Mouse (Mus musculus) heart, embryonic 15.5 days (tissue): ENCODE data around the gene Snapc4. TPM values are rescaled to one million over a fixed set of nuclear protein-coding genes. Genes with fewer than 3 reads are reported as not detected.

Source experiments
- ATAC-seq: fragments of 200-750 bp; cut with Nextera tagmentation; replicated peaks from 2 replicates; pipeline ENCODE4 v1.8.0; 2017; ENCODE audit warnings: low read depth, moderate TSS enrichment; ENCODE audit not compliant: insufficient number of reproducible peaks, insufficient read depth, low FRiP score
- H3K27ac ChIP-seq: fragments of 300-500 bp; sonication (generic); 2 replicates; pipeline ENCODE4 v1.5.1; 2015; ENCODE audit warnings: mild to moderate bottlenecking, inconsistent platforms
- H3K27me3 ChIP-seq: fragments of 300-500 bp; sonication (generic); 2 replicates; pipeline ENCODE4 v1.6.1; 2015; ENCODE audit warnings: inconsistent platforms
- H3K36me3 ChIP-seq: fragments of 300-500 bp; sonication (generic); 2 replicates; pipeline ENCODE4 v1.6.1; 2015; ENCODE audit warnings: mild to moderate bottlenecking, inconsistent platforms
- H3K4me1 ChIP-seq: fragments of 300-500 bp; sonication (generic); replicated peaks from 2 replicates; pipeline ENCODE4 v1.6.1; 2015; ENCODE audit warnings: inconsistent platforms
- H3K4me2 ChIP-seq: fragments of 300-500 bp; sonication (generic); 2 replicates; pipeline ENCODE4 v1.6.1; 2015; ENCODE audit warnings: inconsistent platforms, mild to moderate bottlenecking, moderate library complexity
- H3K4me3 ChIP-seq: fragments of 300-500 bp; sonication (generic); 2 replicates; pipeline ENCODE4 v1.5.1; 2015; ENCODE audit warnings: mild to moderate bottlenecking, inconsistent platforms
- H3K9ac ChIP-seq: fragments of 300-500 bp; sonication (generic); 2 replicates; pipeline ENCODE4 v1.6.1; 2015; ENCODE audit warnings: mild to moderate bottlenecking, inconsistent platforms
- H3K9me3 ChIP-seq: fragments of 300-500 bp; sonication (generic); replicated peaks from 2 replicates; pipeline ENCODE4 v1.6.1; 2016; ENCODE audit warnings: inconsistent platforms
- WGBS: fragments of 180-500 bp; shearing (Covaris S2); methylation state at CpG from one replicate; pipeline ENCODE4 v1.1.7; 2015; ENCODE audit warnings: mixed read lengths; 5-methylcytosine and 5-hydroxymethylcytosine counted together
- polyA plus RNA-seq: library from polyadenylated mRNA; unstranded; fragments of >200 nt; fragmentation: Nextera tagmentation; extraction: Ambion mirVana; gene quantifications from 2 replicates; pipeline ENCODE4 v1.2.1, GENCODE M21; 2015

Gene Snapc4
- polyA plus RNA-seq, 1 experiment from 2014 or later, result 16.8 TPM

- ATAC-seq, result no peak
- peaks cover 83% of the 10 kb centered on the region for H3K4me1 ChIP-seq
- H3K27me3 ChIP-seq, result no peaks in the 10 kb centered on the region
- H3K27ac ChIP-seq, result no peak overlapping the region
- WGBS, result 88% methylated on average over 13 of the region's 13 CpGs
- H3K9ac ChIP-seq, result no peak overlapping the region
- H3K4me2 ChIP-seq, result no peak overlapping the region
- no peak overlapping the region for H3K4me3 ChIP-seq
- no peaks in the 10 kb centered on the region for H3K9me3 ChIP-seq
- H3K36me3 ChIP-seq, result 0 out of 2 replicates have a peak, but pooled peaks cover 11% of the 10 kb centered on the region
These were observed 60.8 kb downstream of the Snapc4 start for GRCm38 (mm10) chr2:26319519-26320244.

- peaks cover 83% of the 10 kb centered on the region for H3K4me1 ChIP-seq
- no peak overlapping the region for H3K4me2 ChIP-seq
- no peak overlapping the region for H3K27ac ChIP-seq
- H3K4me3 ChIP-seq, result no peak overlapping the region
- H3K27me3 ChIP-seq, result no peaks in the 10 kb centered on the region
- H3K36me3 ChIP-seq, result 0 out of 2 replicates have a peak, but pooled peaks cover 6% of the 10 kb centered on the region
- H3K9me3 ChIP-seq, result no peaks in the 10 kb centered on the region
- ATAC-seq, result no peak
- no peak overlapping the region for H3K9ac ChIP-seq
- WGBS, result 92% methylated on average over 9 of the region's 9 CpGs
These were observed 61.3 kb downstream of the Snapc4 start for GRCm38 (mm10) chr2:26319109-26319508.

- H3K9me3 ChIP-seq, result no peaks in the 10 kb centered on the region
- no peaks in the 10 kb centered on the region for H3K27me3 ChIP-seq
- no peak overlapping the region for H3K4me3 ChIP-seq
- WGBS, result 78% methylated on average over 3 of the region's 3 CpGs
- H3K36me3 ChIP-seq, result no peaks in the 10 kb centered on the region
- H3K27ac ChIP-seq, result no peak overlapping the region
- ATAC-seq, result no peak
- no peak overlapping the region for H3K9ac ChIP-seq
- peak overlapping the region; percentile 78 for H3K4me2 ChIP-seq
- peaks cover 77% of the 10 kb centered on the region for H3K4me1 ChIP-seq
These were observed 62.3 kb downstream of the Snapc4 start for GRCm38 (mm10) chr2:26317991-26318672.

GRCm38 (mm10) chr2:26317371-26317770, 63.1 kb downstream of the Snapc4 start:
- H3K4me3 ChIP-seq, result peak overlapping the region; percentile 86
- H3K9ac ChIP-seq, result peak overlapping the region; percentile 96; the same call in 1 of the 2 replicates
- H3K36me3 ChIP-seq, result no peaks in the 10 kb centered on the region
- H3K4me2 ChIP-seq, result peak overlapping the region; percentile 78
- no peaks in the 10 kb centered on the region for H3K27me3 ChIP-seq
- peak overlapping the region; percentile 96 for H3K27ac ChIP-seq
- peaks cover 76% of the 10 kb centered on the region for H3K4me1 ChIP-seq
- no peaks in the 10 kb centered on the region for H3K9me3 ChIP-seq
- ATAC-seq, result no peak
- whole genome bisulfite sequencing, result 48% methylated on average over 3 of the region's 3 CpGs

- H3K27me3 ChIP-seq, result no peaks in the 10 kb centered on the region
- no peak for ATAC-seq
- peak overlapping the region; percentile 96; the same call in 1 of the 2 replicates for H3K9ac ChIP-seq
- no peaks in the 10 kb centered on the region for H3K9me3 ChIP-seq
- H3K4me1 ChIP-seq, result peaks cover 77% of the 10 kb centered on the region
- H3K4me2 ChIP-seq, result peak overlapping the region; percentile 78
- H3K4me3 ChIP-seq, result peak overlapping the region; percentile 86
- H3K36me3 ChIP-seq, result no peaks in the 10 kb centered on the region
- peak overlapping the region; percentile 96 for H3K27ac ChIP-seq
- WGBS, result 52% methylated on average over 9 of the region's 9 CpGs
These were observed 63.7 kb downstream of the Snapc4 start for GRCm38 (mm10) chr2:26316576-26317246.

GRCm38 (mm10) chr2:26315925-26316311, 64.5 kb downstream of the Snapc4 start:
- Histone ChIP-seq H3K27ac (peak overlapping the region; percentile 96), H3K36me3 (no peaks in the 10 kb centered on the region), H3K9ac (peak overlapping the region; percentile 96), H3K27me3 (no peaks in the 10 kb centered on the region), H3K9me3 (no peaks in the 10 kb centered on the region), H3K4me2 (peak overlapping the region; percentile 78), H3K4me1 (peaks cover 71% of the 10 kb centered on the region), H3K4me3 (peak overlapping the region; percentile 86)
- WGBS, result 2% methylated on average over 11 of the region's 11 CpGs
- peak; percentile 23 for ATAC-seq

GRCm38 (mm10) chr2:26315072-26315924, 65.2 kb downstream of the Snapc4 start, which contains the start of gene Gpsm1:
TSS of gene Gpsm1 (plus strand) at chr2:26315515.
- peaks cover 65% of the 10 kb centered on the region for H3K4me1 ChIP-seq
- H3K27ac ChIP-seq, result peak within 1 kb of the TSS; percentile 96
- H3K27me3 ChIP-seq, result no peaks in the 10 kb centered on the region
- ATAC-seq, result peak; percentile 85
- WGBS, result under 1% methylated on average over 57 of the region's 66 CpGs
- H3K9ac ChIP-seq, result peak within 1 kb of the TSS; percentile 96
- peak within 1 kb of the TSS; percentile 86 for H3K4me3 ChIP-seq
- H3K36me3 ChIP-seq, result no peaks in the 10 kb centered on the region
- H3K9me3 ChIP-seq, result no peaks in the 10 kb centered on the region
- peak within 1 kb of the TSS; percentile 78 for H3K4me2 ChIP-seq

- no peaks in the 10 kb centered on the region for H3K27me3 ChIP-seq
- H3K4me3 ChIP-seq, result peak overlapping the region; percentile 86
- peak overlapping the region; percentile 78 for H3K4me2 ChIP-seq
- H3K4me1 ChIP-seq, result peaks cover 64% of the 10 kb centered on the region
- 42% methylated on average over 13 of the region's 13 CpGs for WGBS
- peak overlapping the region; percentile 96; the same call in 1 of the 2 replicates for H3K9ac ChIP-seq
- H3K36me3 ChIP-seq, result no peaks in the 10 kb centered on the region
- peak overlapping the region; percentile 96 for H3K27ac ChIP-seq
- no peaks in the 10 kb centered on the region for H3K9me3 ChIP-seq
- ATAC-seq, result no peak; the same call in 1 of the 2 replicates
These were observed 66.0 kb downstream of the Snapc4 start for GRCm38 (mm10) chr2:26314281-26315071.

GRCm38 (mm10) chr2:26313394-26313793, 67.1 kb downstream of the Snapc4 start:
- H3K9me3 ChIP-seq, result no peaks in the 10 kb centered on the region
- no peaks in the 10 kb centered on the region for H3K27me3 ChIP-seq
- no peak overlapping the region for H3K4me2 ChIP-seq
- H3K27ac ChIP-seq, result peak overlapping the region; percentile 96
- 90% methylated on average over 1 of the region's 1 CpGs for WGBS
- H3K9ac ChIP-seq, result no peak overlapping the region
- H3K4me3 ChIP-seq, result no peak overlapping the region
- H3K4me1 ChIP-seq, result peaks cover 62% of the 10 kb centered on the region
- no peak for ATAC-seq
- H3K36me3 ChIP-seq, result no peaks in the 10 kb centered on the region

- 51% methylated on average over 2 of the region's 2 CpGs for WGBS
- H3K36me3 ChIP-seq, result no peaks in the 10 kb centered on the region
- H3K27ac ChIP-seq, result no peak overlapping the region
- ATAC-seq, result no peak
- H3K27me3 ChIP-seq, result no peaks in the 10 kb centered on the region
- no peak overlapping the region for H3K4me3 ChIP-seq
- H3K4me2 ChIP-seq, result no peak overlapping the region
- H3K4me1 ChIP-seq, result peaks cover 56% of the 10 kb centered on the region
- no peak overlapping the region for H3K9ac ChIP-seq
- H3K9me3 ChIP-seq, result no peaks in the 10 kb centered on the region
These were observed 67.6 kb downstream of the Snapc4 start for GRCm38 (mm10) chr2:26312812-26313211.
